Mouse (Mus musculus): ENCODE results near the gene Rtbdn.
A peak's percentile ranks its signal among the peaks of the same experiment; 100 is the strongest.

The Rtbdn gene

GRCm38 (mm10) chr8:84959811-84960210 is 13.0 kb downstream of the Rtbdn start:
- DNase-seq (ENCODE audit: low spot score): no peak

- DNase-seq (ENCODE audit: low spot score): no peak
Observed at GRCm38 (mm10) chr8:84963952-84964351, 17.2 kb downstream of the Rtbdn start.

- DNase-seq (ENCODE audit: low spot score): peak; percentile 83
Observed at GRCm38 (mm10) chr8:84965731-84966291, 19.0 kb downstream of the Rtbdn start.

- no peak for DNase-seq (ENCODE audit: low spot score)
Observed at GRCm38 (mm10) chr8:84966603-84967002, 19.8 kb downstream of the Rtbdn start.

- no peak for DNase-seq (ENCODE audit: low spot score)
Observed at GRCm38 (mm10) chr8:84967532-84968304, 20.9 kb downstream of the Rtbdn start.

GRCm38 (mm10) chr8:84968650-84969049 is 21.9 kb downstream of the Rtbdn start:
- DNase-seq (ENCODE audit: low spot score): no peak

GRCm38 (mm10) chr8:84969241-84970134 is 22.7 kb downstream of the Rtbdn start, which contains the start of the genes Gm49661, Prdx2 and Rnaseh2a:
Gm49661 (minus strand) TSS chr8:84969433.
Prdx2 (plus strand) TSS chr8:84969587.
Rnaseh2a (minus strand) TSS chr8:84969767.
- no peak for DNase-seq (ENCODE audit: low spot score)

GRCm38 (mm10) chr8:84970135-84970790 is 23.5 kb downstream of the Rtbdn start:
- no peak for DNase-seq (ENCODE audit: low spot score)

- DNase-seq (ENCODE audit: low spot score): no peak
Observed at GRCm38 (mm10) chr8:84970913-84971312, 24.1 kb downstream of the Rtbdn start.

- no peak for DNase-seq (ENCODE audit: low spot score)
Observed at GRCm38 (mm10) chr8:84973079-84973478, 26.3 kb downstream of the Rtbdn start.

- no peak for DNase-seq (ENCODE audit: low spot score)
Observed at GRCm38 (mm10) chr8:84973803-84974542, 27.2 kb downstream of the Rtbdn start.

- DNase-seq (ENCODE audit: low spot score): no peak
Observed at GRCm38 (mm10) chr8:84974543-84975142, 27.9 kb downstream of the Rtbdn start.

- no peak for DNase-seq (ENCODE audit: low spot score)
Observed at GRCm38 (mm10) chr8:84975434-84975833, 28.6 kb downstream of the Rtbdn start.

GRCm38 (mm10) chr8:84976031-84976762 is 29.4 kb downstream of the Rtbdn start:
- peak; percentile 90 for DNase-seq (ENCODE audit: low spot score)

- DNase-seq (ENCODE audit: low spot score): no peak
Observed at GRCm38 (mm10) chr8:84976763-84977434, 30.1 kb downstream of the Rtbdn start.

GRCm38 (mm10) chr8:84977435-84978247 is 30.9 kb downstream of the Rtbdn start:
- DNase-seq (ENCODE audit: low spot score): no peak

- DNase-seq (ENCODE audit: low spot score): peak; percentile 82
Observed at GRCm38 (mm10) chr8:84978248-84978940, 31.6 kb downstream of the Rtbdn start, which contains the start of gene Junb. Junb (minus strand) TSS chr8:84978718.
